Mouse (Mus musculus) liver, postnatal 0 days (tissue): Measurements from ENCODE around the gene Usp29.

ENCODE experiments used
- CTCF ChIP-seq: sonication (generic); IDR thresholded peaks from 2 replicates; pipeline ENCODE4 v1.5.1; 2016; ENCODE audit warnings: antibody characterized with exemption, low read depth
- EP300 ChIP-seq: IDR thresholded peaks from 2 replicates; pipeline ENCODE4 v1.6.1; 2016; ENCODE audit warnings: antibody characterized with exemption, low read depth, mild to moderate bottlenecking

GRCm38 (mm10) chr7:6800586-6801441, 70.4 kb downstream of the Usp29 start:
- no peak for TF ChIP-seq CTCF
- TF ChIP-seq EP300, result no peak
